Mouse (Mus musculus) frontal cortex, postnatal 14 days (tissue): ENCODE results near the gene Sdf2.

Experiments used
- DNase-seq, 2 experiments: peaks; one replicate each; pipeline ENCODE4 v3.0.0; 2022; ENCODE audit warnings: low spot score in 2 of 2

The Sdf2 gene

GRCm38 (mm10) chr11:78245627-78246317 lies at the start of gene Sdf2, which contains the start of gene Supt6:
TSS of gene Sdf2 (plus strand) at chr11:78245746.
TSS of gene Supt6 (minus strand) at chr11:78245987.
- peak; percentile 80 to 82 for DNase-seq

DNA sequence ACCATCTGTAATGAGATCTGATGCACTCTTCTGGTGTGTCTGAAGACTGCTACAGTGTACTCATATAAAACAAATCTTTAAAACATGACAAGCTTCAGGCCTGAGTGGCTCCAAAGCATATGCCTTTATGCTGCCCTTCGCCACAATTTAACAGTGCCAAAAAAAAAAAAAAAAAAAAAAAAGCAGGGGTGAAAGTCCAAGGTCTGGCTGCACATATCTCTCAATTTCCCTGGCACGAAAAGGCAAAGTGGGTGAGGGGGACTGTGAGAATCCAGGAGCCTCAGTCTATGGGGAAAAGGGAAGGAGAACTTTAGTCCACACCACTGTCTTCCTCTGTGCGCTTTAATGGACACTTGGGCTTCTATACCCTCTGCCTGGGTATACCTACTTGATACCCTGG lies 43.2 kb upstream of the Sdf2 start:
- no peak for DNase-seq

DNA sequence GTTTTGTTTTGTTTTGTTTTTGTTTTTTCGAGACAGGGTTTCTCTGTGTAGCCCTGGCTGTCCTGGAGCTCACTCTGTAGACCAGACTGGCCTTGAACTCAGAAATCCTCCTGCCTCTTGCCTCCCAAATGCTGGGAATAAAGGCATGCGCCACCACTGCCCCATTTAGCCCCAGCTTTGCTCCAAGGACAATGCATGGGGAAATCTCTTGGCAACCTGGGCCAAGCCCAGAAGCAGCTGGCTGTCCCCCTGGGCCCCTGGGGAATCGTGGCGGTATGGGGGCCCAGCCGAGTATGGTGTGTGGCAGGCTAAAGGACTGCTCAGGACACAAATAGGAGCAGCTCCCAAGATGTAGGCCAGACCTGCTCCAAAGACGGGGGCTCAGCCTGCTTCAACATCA lies 41.3 kb upstream of the Sdf2 start:
- DNase-seq, result no peak

DNA sequence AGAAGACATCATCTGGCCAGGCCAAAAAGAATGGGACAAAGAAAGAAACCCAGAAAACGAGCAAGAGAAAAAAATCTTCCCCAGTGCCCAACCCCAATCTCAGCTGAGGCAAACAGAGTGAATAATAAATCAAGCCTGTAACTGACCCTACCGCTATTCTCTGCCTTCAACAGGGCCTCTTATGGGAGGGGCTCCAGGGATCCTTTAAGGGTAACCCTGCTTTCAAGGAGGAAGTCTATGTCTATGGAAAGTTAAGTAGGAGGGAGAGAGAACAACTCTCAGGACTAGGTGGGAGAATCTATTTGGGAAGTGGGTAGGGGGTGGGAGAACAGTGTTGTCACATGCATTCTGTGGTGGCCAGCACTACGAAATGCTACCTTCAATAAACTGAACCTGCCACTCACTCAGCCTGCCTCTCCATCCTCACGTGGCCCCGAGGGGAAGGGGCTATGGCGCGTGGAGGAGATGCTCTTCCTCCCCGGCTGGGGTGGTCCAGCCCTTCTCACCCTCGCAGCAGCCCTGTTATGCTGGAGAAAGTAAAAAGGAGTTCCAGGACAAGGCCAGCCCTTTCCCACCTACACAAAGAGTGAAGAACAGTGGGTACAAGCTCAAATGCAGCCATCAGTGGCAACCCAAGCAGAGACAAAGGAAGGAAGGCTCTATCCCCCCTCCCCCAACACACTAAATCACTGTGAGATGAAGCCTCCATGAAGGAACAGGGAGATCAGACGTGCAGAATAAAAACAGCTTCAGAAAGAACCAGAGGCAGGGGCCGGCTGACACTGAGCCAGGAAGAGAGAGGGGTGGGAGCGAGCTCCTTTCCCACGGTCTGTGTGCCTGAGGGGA lies 40.0 kb upstream of the Sdf2 start:
- no peak for DNase-seq

- no peak for DNase-seq
Measured at GRCm38 (mm10) chr11:78207190-78207589, 38.4 kb upstream of the Sdf2 start.

DNA sequence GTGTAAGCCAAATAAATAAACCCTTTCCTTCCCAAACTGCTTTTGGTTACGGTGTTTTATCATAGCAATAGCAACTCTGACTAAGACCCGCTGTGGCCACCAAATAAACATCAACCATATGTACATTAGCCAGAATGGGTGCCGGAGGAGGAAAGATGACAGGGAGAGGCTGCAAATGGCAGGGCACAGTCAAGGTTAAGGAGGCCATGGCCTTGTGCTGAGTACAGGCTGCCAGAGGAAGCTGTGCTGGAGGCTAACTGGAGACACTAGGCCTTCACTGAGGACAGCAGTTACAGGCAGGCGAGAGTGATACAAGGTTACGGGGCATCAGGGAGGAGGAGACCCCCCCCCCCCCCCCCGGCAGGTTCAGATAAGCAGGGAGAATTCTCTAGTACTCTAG lies 35.7 kb upstream of the Sdf2 start:
- DNase-seq, result no peak

- no peak for DNase-seq
Measured at GRCm38 (mm10) chr11:78210615-78211014, 34.9 kb upstream of the Sdf2 start.

DNA sequence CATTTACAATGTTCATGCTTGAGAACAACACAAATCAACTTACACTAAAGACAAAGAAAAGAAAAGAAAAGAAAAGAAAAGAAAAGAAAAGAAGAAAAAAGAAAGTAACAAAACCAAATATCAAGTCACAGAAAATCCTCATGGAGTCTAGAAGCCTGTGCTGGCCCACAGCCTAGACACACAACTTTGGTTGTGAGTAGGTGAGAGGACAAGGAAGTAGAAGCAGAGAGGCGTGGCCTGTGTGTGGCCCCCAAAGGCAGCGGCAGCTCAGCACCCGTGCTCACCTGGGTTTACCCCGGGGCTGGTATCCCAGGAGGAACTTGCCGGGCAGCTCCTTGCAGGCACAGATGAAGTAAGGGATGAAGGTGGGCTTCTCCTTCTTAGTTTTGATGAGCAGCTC lies 34.0 kb upstream of the Sdf2 start:
- no peak for DNase-seq

GRCm38 (mm10) chr11:78213086-78213817 lies 32.3 kb upstream of the Sdf2 start:
- no peak for DNase-seq

GRCm38 (mm10) chr11:78215709-78216317 lies 29.7 kb upstream of the Sdf2 start:
- no peak for DNase-seq

GRCm38 (mm10) chr11:78223586-78223985 lies 22.0 kb upstream of the Sdf2 start:
- DNase-seq, result no peak

GRCm38 (mm10) chr11:78231518-78231917 lies 14.0 kb upstream of the Sdf2 start:
- DNase-seq, result no peak

DNA sequence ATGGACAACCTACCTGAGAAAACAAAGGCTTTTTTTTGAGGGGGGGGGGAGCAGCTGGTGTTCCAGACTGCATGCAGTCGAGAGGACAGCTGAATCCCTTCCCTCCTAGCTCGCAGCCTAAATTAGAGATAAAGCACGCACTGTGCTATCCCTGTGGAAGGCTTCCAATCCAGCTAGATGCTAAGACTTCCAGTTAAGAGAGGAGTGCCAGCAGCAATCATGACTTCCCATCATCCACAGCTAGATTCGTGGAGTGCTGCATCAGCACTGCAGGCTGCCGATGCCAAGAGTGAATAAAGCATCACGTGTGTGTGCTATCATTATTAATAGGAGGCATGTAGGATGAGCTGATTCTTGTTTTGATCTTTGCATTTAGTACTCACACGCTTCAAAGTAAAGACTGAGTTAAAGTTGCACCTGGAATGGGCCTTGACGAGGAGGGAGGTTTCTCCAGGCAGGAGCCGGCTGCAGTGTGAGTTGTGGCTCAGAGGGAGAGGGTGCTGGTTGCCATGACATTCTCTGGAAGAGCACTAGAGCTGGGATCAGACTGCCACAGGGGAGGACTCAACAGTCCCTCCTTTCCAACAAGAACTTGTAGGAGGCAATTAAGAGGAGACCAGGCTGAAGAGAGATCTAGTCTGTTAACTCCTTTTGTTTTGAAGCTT lies 5.2 kb upstream of the Sdf2 start:
- peak; percentile 26 to 39 for DNase-seq

DNA sequence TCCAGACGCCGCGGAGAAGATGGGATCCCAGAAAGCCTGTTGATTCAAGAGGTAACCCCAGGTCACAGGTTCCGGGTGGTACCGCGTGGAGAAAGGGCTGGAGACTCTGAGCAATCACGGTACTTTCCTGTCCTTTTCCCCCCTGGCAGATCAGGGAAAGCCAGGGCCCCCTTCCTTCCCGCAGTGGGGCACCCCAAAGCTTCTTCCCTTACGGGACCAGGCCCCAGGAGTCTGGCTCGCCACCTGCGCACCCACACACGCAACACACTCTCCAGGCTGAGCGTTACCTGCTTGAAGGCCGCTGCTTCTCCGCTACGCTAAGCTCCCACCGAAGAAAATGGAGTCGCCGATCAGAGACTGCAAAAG lies 302 bp upstream of the Sdf2 start:
- peak in 1 of 2 experiments; percentile 14 for DNase-seq

- no peak for DNase-seq
Measured at GRCm38 (mm10) chr11:78246318-78247011, 919 bp downstream of the Sdf2 start.

GRCm38 (mm10) chr11:78247012-78247348 lies 1.4 kb downstream of the Sdf2 start:
- no peak for DNase-seq

GRCm38 (mm10) chr11:78247727-78248140 lies 2.2 kb downstream of the Sdf2 start:
- no peak for DNase-seq

- DNase-seq, result no peak
Measured at GRCm38 (mm10) chr11:78256618-78257017, 11.1 kb downstream of the Sdf2 start.

DNA sequence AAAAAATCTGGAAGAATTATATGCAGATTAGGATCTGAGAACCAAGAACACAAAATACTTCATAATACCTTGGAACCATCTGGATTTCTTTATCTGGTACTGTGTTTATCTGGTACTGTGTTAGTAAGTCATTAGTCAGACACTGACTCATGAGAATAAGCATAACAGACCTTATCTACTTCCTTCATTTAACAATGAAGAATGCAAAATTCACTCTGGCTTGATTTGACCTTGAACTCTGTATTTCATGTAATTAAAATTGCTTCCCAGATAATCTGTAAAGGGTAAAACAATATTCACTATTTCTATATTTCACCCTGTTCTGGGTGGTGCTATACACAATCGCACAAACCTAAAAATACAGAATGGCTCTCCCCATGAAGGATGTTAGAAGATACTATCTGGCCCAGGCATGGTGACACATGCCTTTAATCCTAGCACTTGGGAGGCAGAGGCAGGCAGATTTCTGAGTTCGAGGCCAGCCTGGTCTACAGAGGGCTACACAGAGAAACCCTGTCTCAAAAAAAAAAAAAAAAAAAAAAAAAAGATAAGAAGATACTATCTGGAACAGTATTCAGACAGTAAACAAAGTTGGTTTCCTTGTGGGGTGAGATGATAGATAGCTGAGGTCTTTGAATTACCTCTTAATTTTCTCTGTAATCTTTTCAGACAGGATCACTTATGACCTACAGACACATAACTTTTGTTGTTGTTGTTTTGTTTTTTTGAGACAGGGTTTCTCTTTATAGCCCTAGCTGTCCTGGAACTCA lies 15.1 kb downstream of the Sdf2 start:
- no peak for DNase-seq
